Mouse (Mus musculus) lung, postnatal 25 days (tissue): ENCODE measurements around the gene Cd2ap.
"Not testable (repeated sequence)": the region's sequence is repeated elsewhere in the genome, so short reads cannot be mapped to it uniquely, and the experiment has no call there.

Experiments
- DNase-seq: peaks from one replicate; pipeline ENCODE4 v3.0.0; 2022; ENCODE audit warnings: low spot score

Gene Cd2ap

DNA sequence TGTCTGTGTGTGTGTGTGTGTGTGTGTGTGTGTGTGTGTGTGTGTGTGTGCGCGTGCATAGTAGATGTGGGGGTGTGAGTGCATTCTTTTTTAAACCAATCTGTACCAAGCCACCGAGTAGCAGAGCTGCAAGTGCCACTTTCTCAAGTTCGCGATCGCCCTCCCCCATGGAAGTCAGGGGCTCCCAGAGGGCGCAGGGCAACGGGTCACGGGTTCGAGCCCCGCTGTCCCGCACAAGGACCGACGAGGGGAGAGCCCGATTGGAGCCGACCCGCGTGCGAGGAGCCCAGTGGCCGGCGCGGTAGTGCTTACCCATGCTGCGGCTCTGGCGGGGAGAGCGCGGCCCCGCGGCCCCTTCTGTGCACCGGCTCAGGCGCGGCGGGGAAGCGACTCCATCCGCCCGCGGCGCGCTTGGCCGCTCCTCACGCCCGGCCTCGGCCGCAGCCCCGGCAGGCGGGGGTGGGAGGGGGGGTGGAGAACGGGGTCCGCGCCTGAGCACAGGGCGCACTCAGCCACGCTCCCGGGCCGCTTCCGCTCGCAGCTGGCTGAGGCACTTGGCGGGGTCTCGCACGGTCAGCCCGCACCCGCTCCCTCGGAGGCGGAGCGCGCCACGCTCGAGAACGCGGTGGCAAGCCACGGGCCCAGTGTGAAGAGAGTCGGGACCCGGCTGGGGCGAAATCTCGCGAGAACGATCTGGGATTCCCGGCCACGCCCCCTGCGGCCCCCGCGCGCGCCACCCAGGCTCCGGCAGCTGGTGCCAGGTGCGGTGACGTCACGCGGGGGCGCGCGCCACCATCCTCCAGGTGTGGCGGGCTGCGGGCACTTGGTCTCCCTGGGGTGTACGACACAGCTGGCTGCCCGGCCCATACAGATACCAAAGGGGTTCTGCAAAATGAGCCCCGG lies at the start of gene Cd2ap:
Cd2ap (minus strand) TSS at position 665 of the 903 bp plus-strand sequence.
- DNase-seq, result peak; percentile 95

- no peak for DNase-seq
Observed at GRCm38 (mm10) chr17:42924731-42925130, 48.3 kb upstream of the Cd2ap start.

DNA sequence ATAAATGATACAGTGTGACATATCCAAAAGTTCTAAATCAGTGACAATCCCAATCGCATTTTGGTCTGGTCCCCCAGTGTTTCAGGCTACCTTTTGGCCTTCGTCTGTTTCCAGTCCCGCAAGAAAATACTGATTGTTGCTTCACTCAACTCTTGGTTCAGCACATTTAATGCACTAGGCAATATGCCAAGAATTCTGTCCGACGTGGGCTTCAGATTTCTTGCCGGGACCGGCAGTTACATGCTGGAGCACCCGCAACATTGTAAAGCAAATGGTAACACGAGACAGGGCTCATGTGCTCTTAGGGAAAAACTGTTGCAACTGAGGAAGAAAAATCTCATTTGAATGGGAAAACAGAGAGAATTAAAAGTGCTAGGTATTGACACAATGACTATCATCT lies 42.3 kb upstream of the Cd2ap start:
- no peak for DNase-seq

- no peak for DNase-seq
Observed at GRCm38 (mm10) chr17:42914726-42915125, 38.3 kb upstream of the Cd2ap start.

DNA sequence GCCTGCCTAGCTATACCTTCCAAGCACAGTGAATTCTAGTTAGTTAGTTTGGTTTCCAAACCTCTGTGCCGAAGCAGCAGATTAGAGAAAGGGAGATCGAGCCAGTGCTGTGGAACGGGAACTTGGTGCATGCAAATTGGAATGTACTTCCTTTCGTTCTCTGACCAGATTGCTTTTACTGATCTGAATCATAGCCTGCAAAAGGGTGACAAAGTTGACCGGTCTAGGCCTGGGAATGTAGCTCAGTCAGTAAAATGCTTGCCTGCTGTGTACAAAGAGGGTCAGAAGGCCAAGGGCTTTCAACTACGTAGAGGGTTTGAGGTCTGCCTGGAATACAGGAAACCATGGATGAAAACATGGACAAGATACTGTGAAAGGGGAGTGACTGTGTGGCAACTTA lies 35.7 kb upstream of the Cd2ap start:
- DNase-seq, result no peak

- DNase-seq, result no peak
Observed at GRCm38 (mm10) chr17:42910476-42910875, 34.0 kb upstream of the Cd2ap start.

- DNase-seq, result no peak
Observed at GRCm38 (mm10) chr17:42909376-42909775, 32.9 kb upstream of the Cd2ap start.

GRCm38 (mm10) chr17:42908744-42909370 lies 32.4 kb upstream of the Cd2ap start:
- peak; percentile 54 for DNase-seq

DNA sequence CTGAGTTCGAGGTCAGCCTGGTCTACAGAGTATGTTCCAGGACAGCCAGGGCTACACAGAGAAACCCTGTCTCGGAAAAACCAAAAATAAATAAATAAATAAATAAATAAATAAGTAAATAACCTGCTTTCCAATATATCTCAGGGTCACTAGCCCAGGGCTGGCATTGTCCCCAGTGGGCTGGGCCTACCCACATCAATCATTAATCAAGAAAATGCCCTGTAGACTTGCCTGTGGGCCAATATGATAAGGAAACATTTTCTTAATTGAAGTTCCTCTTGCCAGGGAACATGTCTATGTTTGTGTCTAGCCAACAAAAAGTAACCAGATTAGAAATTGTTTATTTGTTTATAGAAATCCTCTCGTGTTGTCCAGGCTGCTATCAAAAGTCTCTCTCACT lies 31.7 kb upstream of the Cd2ap start:
- DNase-seq, result no peak

DNA sequence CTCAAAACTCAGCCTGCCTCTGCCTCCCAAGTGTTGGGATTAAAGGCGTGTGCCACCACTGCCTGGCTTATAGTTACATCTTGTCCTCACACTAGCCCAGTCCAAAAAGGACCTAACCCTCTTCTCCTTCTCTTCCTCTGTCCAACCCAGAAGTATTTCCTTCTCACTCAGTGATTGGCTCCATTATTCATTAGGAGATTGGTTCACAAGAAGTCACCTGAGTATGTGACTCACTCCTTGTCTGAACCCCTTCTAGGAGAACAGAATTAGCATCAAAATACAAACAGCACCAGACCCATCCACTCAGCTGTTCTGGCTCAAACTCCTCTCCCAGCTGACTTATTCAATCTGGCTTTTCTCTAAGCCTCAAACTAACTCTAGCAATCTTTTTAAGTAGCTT lies 30.0 kb upstream of the Cd2ap start:
- DNase-seq, result not testable (repeated sequence)

GRCm38 (mm10) chr17:42905919-42906318 lies 29.5 kb upstream of the Cd2ap start:
- DNase-seq, result no peak

GRCm38 (mm10) chr17:42900795-42901194 lies 24.3 kb upstream of the Cd2ap start:
- DNase-seq, result peak; percentile 21

DNA sequence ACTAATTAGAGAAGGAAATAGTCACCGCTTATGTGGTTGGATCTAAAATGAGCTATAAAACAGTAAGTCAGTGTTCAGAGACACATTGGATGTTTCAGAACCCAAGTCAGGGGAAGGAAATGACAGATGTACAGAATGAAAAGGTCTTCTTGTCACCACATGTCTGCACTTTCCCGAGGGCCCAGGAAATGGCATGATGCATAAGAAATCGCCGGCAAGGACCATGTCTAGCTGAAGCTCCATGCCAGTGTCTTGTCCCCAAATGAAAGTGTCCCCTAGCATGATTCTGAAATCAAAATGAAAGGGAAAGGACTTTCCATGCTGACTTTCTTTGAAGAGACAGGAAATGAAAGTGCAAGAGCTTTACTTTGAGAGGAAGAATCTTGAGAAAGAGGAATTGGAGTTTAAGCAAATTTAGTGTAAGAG lies 10.8 kb upstream of the Cd2ap start:
- no peak for DNase-seq

DNA sequence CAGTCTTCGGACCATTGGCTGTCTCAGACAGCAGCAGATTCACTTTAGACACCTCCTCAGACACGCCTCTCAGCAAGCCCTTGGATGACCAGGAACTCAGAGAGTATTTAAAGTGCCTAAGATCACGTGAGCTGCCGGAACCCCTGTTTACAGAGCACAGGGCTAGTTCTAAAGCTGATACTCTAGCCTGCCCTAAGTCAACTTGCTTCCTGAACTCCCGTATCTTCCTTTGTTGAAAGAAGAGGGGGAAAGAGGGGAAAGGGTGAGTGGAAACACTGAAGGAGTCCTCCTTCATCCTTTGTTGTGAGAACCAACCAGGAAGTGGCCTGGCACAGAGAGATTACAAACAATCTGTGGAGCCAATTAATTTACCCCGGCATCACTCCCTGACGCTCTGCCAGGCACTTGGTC lies 8.6 kb upstream of the Cd2ap start:
- peak; percentile 48 for DNase-seq

GRCm38 (mm10) chr17:42884382-42884781 lies 7.9 kb upstream of the Cd2ap start:
- no peak for DNase-seq

GRCm38 (mm10) chr17:42883769-42884168 lies 7.3 kb upstream of the Cd2ap start:
- no peak for DNase-seq

- no peak for DNase-seq
Observed at GRCm38 (mm10) chr17:42883315-42883714, 6.8 kb upstream of the Cd2ap start.

DNA sequence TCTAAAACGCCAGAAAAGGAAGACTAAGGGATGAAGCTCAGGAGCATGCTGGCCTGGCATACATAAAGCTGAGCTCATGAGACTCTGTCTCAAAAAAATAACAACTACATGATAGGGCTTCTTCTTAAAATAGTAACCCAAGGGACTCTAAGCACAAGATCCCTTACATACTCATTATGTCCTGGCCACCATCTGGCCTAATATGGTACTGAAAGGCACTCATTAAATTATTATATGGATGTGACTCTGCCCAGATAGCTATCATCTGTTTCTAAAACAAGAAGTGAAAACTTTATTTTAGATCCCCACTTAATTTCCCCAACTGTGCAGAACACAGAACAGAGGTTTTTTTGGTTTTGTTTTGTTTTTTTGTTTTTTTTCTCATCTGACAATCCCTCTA lies 6.4 kb upstream of the Cd2ap start:
- DNase-seq, result no peak

- no peak for DNase-seq
Observed at GRCm38 (mm10) chr17:42876904-42877425, 500 bp upstream of the Cd2ap start.

DNA sequence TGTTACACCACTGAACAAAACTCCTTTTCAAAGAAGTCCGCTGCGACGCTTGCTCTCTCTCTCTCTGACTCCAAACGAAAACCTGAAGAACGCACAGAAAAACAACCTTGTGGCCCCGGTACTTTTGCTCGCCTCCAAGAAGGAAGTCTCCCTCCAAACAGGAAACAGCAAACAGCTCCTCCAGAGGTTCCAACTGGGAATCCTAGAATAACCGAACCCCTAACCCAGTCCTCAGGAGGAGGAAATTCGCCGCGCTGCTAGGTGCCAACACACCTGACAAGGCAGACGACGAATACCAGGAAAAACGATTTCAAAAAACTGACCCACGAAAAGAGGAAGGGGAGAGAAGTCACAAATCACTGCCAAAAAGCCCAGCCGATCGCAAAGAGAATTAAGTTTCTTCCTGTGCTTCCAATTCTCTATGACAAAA lies 879 bp downstream of the Cd2ap start:
- no peak for DNase-seq

DNA sequence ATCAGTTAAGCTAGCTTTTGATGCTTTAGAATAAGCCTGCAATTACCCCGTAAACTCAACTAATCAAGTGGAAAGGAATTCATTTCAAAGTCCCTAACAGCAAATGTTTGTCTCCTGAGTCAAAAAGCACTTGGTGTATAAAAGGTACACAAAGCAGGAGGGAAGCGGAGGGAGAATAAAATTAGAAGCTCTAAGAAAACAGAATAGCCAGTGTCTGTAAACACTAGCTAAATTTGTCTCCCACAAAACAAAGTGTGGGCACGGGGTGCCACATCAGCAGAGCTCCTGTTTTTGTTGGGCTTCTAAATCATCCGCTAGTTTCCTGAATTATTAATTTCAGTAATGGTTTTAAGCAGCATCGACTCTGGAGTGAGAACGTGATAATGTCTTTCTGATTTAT lies 1.4 kb downstream of the Cd2ap start:
- no peak for DNase-seq

DNA sequence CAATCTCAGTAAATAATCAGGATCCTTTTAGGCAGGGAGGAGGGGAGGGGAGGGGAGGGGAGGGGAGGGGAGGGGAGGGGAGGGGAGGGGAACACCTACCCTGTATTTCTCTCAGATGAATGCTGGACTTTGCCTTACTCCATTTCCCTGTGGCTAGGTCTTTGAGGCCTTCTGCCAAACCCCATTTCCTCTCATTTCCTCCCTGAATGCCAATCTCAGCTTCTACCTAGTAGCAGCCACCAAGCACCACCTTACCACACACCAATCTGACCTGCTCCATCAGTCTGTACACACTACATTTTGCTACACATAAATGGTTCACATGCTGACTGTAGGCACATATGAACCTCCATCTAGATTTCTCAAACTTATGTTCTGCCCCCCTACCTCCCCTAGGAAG lies 6.0 kb downstream of the Cd2ap start:
- DNase-seq, result peak; percentile 16

DNA sequence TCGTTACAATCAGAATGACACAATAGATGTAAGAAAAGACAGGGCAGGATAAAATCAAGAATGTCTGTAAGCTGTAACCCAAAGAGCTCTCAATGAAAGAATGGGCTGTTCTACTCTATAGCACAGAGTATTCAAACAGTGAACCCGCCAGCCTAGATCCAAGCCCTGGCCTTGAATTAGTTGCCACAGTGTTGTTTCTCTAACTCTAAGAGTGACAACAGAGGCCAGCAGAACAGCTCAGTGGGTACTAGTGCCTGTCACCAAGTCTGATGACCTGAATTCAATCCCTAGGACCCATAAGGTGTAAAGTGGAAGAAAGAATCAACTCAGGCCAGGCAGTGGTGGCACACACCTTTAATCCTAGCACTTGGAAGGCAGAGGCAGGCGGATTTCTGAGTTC lies 13.3 kb downstream of the Cd2ap start:
- DNase-seq, result no peak
